Mouse (Mus musculus) Patski (cell line): ENCODE data around the gene Creb3l2. TPM values are rescaled to one million over a fixed set of nuclear protein-coding genes. Genes with fewer than 3 reads are reported as not detected.

Experiments used
- ATAC-seq: fragments of 100-300 bp; one replicate; pipeline ENCODE4 v1.8.0; 2021
- CTCF ChIA-PET: fragments of 350-600 bp; sonication (Branson Sonifier 250); formaldehyde crosslinking; loops from one replicate; lab custom pipeline; 2022; ENCODE audit warnings: inconsistent platforms; lab: Charles Lee
- POLR2A ChIA-PET: fragments of 350-600 bp; sonication (Branson Sonifier 250); formaldehyde crosslinking; loops from one replicate; lab custom pipeline; 2022; ENCODE audit warnings: antibody characterized with exemption, inconsistent platforms; lab: Charles Lee
- DNase-seq: peaks from one replicate; pipeline ENCODE4 v3.0.0-alpha.2; 2011; ENCODE audit warnings: low read depth, low spot score
- H3K27me3 ChIP-seq: fragments of 371-371 bp; one replicate; pipeline ENCODE4 v1.5.1; 2021
- CTCF ChIP-seq: fragments of 100-300 bp; IDR thresholded peaks from one replicate; pipeline ENCODE4 v1.5.1; 2021
- in situ Hi-C: fragments of 300-500 bp; cut with MboI; formaldehyde crosslinking; loops from 3 replicates; pipeline ENCODE4 v1.11.1; 2018; ENCODE audit warnings: low pct_unique_long_range_greater_than_20kb, mixed read lengths
- polyA plus RNA-seq: library from polyadenylated mRNA; unstranded; gene quantifications from one replicate; pipeline ENCODE4 v1.2.3, GENCODE M21; 2021

The Creb3l2 gene
- polyA plus RNA-seq, 1 experiment from 2014 or later, result 39.0 TPM

DNA sequence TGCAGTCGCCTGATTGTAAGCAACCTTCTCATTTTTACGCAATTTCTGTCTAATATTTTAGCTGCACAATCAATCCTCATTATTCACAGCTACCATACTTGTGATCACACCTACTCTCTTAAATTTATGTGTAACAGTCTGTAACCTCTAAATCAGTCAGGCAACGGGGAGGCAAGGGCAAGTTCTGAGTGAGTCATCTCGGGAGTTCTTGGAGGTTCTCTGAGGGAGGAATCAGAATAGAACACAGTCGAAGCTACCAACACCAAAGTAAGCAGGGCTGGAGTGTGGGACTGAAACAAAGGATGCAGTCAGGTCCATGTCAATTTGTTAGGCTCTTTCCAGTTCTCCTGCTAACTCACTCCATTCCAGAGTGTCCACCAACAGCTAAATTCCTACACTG, 124.0 kb downstream of the Creb3l2 start:
- no peak for TF ChIP-seq CTCF
- in situ Hi-C loops, result no loop called here
- ATAC-seq (peak; percentile 35), DNase-seq (no peak)
- ChIA-PET POLR2A (no interaction called here), CTCF (interaction anchor here (0.9 to 2.5 kb wide), 5 partner anchors 9 to 221 kb away, joined by 3 to 15 read pairs (median 3); no protein-coding TSS in a partner anchor)
- peaks cover 27% of the 10 kb centered on the region for H3K27me3 ChIP-seq

DNA sequence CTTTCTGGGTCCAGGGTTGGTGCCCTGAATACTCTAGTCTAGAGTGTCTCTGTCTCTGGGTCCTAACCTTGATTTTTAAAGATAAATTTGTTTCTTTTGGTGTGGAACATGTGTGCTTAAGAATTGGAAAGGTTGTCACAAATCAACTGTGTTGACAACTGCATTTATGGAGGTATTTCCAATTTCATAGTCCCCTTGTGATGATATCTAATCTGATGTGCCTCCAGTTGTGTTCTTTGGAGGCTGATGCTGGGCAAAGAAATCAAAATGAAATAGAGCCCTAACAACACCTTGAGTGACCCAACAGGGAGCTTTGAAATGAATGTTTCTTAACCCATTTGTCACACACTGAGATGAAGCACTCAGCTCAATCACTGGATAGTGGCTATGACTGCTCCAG, 126.5 kb downstream of the Creb3l2 start:
- CTCF ChIA-PET, result interaction anchor here (0.8 to 2.0 kb wide), 4 partner anchors 9 to 141 kb away, joined by 3 to 8 read pairs (median 4); no protein-coding TSS in a partner anchor
- in situ Hi-C loops, result no loop called here
- H3K27me3 ChIP-seq, result peaks cover 43% of the 10 kb centered on the region
- DNase-seq (no peak), ATAC-seq (no peak)
- TF ChIP-seq CTCF, result no peak
- POLR2A ChIA-PET, result no interaction called here

DNA sequence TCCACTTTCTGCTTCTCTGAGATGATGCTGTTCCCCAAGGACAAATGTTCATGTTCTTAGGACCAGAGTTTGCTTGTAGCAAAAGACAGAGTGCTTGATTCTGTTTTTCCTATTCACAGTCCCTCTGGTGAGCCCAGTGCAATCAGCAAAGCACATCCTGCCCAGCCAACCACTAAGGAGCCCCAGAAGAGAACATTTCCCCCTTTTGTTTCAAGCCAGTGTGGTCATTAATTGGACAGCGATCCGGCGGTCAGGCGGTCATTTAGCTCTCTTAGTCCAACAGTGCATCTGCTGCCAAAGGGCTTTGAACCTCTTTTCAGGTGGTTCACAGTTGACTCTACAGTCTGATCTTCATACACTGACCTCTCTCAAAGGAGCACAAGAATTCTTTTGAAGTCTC, 131.3 kb downstream of the Creb3l2 start:
- TF ChIP-seq CTCF, result no peak
- peaks cover 44% of the 10 kb centered on the region for H3K27me3 ChIP-seq
- ChIA-PET CTCF (no interaction called here), POLR2A (no interaction called here)
- in situ Hi-C loops, result no loop called here
- no peak for ATAC-seq
- DNase-seq, result no peak

DNA sequence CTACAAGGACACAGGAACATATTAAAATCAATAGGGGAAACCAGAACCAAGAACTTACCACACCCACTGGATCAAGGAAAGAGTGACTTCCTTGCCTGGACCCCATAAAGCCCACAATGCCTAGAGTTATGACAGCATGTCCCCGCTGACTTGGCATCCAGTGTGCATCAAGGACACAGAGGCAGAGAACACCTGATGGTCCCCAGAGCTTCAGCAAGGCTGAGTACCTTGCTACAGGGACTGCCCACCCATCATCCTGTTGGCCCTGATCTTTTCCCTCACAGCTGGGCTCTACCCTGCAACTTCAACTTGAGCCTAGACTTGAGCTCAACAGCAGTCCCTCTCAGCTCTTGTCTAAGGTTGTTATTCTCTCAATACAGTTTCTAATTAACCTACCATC, 135.3 kb downstream of the Creb3l2 start:
- no peak for ATAC-seq
- in situ Hi-C loops, result no loop called here

DNA sequence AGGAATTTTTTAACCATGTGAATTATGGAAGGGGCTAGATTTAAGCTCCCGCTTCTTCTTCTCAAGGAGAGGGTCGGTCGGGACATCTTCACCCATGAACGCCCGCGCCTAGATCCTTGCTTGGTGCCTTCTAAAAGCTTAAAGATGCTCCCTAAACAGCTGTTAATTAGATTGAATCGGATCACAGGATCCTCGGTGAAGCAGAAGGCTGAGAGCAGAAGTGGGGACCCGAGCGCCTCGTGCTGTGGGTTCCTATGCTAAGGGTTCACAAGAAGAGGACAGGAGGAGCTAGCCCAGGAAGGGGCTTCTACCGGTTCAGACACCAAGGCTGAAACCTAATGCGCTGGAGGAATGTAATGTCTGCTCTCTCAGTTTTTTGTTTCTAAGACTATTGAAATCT, 141.5 kb downstream of the Creb3l2 start:
- TF ChIP-seq CTCF, result no peak
- H3K27me3 ChIP-seq, result peaks cover 56% of the 10 kb centered on the region
- CTCF ChIA-PET, result no interaction called here
- no peak for ATAC-seq
- DNase-seq, result no peak
- in situ Hi-C loops, result no loop called here
- POLR2A ChIA-PET, result no interaction called here

More for the DNA sequence above, 135.3 kb downstream of the Creb3l2 start:
- POLR2A ChIA-PET, result interaction anchor here (0.7 kb wide), 1 partner anchor 66 kb away, joined by 3 read pairs; no protein-coding TSS in a partner anchor
- peaks cover 57% of the 10 kb centered on the region for H3K27me3 ChIP-seq
- CTCF ChIA-PET, result interaction anchor here (1.2 to 3.8 kb wide), 2 partner anchors 8 to 10 kb away, joined by 4 to 15 read pairs; no protein-coding TSS in a partner anchor
- no peak for DNase-seq
- TF ChIP-seq CTCF, result no peak

DNA sequence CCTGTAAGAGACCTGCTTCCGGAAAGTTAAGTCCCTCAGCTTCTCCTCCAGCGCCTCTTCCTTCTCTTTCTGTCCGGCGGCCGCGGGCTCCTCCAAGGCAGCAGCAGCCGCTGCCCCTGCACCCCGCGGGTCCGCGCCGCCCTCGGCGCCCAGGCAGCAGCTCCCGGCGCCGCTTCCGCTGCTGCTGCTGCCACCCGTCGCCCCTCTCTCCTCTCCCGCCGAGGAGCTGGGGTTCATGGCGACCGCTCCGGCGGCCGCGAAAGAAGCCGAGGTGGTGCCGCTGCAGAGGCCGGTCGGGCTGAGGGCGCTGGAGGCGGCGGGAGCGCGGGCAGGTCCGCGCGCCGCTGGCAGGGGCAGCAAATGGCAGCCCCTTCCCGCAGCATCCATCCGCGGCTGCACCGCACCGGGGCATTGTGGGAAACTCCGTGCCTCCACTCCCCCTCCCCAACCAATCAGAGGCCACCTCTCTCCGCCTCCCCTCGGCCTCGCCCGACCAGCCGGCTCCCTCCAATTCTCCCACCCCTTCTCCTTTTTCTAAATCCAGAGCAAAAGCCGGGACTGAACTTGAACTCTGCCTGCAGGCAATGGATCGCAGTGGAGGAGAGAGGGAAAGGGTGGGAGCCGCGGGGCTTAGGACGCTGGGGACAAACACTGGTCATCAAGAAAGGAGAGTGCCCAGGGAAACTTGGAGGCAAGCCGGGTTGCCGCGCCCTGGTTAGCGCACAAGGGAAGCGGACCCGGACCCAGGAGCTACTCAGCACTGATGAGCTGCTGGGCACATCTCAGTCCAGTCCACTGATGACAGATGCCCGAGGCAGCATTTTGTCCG, 142.2 kb downstream of the Creb3l2 start, which contains the start of gene Dgki:
Gene Dgki (minus strand): TSS at position 623 of the 829 bp plus-strand sequence.
- DNase-seq (no peak), ATAC-seq (peak; percentile 8)
- H3K27me3 ChIP-seq, result peaks cover 55% of the 10 kb centered on the region
- in situ Hi-C loops, result no loop called here
- ChIA-PET POLR2A (interaction anchor here (0.6 kb wide), 1 partner anchor 893 kb away, joined by 5 read pairs; no protein-coding TSS in a partner anchor), CTCF (no interaction called here)
- TF ChIP-seq CTCF, result no peak

DNA sequence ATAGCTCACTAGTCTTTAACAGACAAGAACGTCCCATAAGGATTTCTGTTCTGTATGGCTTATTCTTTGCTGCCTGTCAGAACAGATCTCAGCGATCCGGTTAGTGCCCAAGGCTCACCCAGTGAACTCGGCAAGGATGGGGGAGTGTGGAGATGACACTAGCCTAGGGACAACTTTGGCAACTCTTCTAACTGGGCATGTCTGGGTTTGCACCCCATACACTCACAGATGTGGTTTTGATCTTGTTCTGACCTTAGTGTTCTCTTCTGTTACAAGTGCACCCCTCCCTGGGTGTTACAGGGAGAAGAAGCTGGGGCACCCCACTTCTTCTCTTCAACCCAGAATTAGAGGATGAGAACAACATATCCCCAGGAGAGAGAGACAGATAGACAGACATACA, 143.0 kb downstream of the Creb3l2 start:
- no peak for TF ChIP-seq CTCF
- in situ Hi-C loops, result no loop called here
- peaks cover 50% of the 10 kb centered on the region for H3K27me3 ChIP-seq
- DNase-seq (no peak), ATAC-seq (no peak)
- ChIA-PET CTCF (no interaction called here), POLR2A (no interaction called here)

DNA sequence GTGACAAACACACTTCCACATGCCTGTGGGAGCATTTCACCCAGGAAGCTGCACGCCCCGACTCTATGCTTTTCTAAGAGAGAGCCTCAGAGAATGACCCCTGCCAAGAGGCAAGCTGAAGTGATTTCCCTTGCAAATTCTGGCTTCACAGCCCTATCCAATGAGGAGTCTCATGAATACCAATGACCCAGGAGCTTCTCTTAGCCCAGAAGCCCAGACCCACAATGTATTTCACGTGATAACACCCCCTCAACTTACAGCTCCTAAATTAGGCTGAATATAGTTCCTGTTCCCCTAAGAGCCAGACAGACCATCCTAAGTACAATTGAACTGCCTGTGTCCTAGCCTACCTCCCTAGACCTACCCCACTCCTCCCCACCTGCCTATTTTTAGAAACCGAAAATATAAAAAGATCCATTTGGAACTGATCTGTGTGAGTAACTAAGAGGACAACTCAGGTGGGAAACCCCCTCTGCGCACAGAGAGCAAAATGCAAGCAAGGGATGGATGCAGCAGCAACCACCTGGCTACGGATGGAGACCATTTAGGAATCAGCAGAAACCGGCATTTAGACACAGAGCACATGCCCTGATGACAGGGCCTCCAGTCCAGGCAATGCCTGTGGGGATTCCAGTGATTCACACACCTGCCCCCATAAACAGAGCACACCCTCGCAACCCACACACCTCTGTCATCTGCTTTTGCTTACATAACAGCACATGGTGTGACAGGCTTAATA, 144.0 kb downstream of the Creb3l2 start:
- no peak for TF ChIP-seq CTCF
- DNase-seq, result no peak
- CTCF ChIA-PET, result no interaction called here
- in situ Hi-C loops, result no loop called here
- no peak for ATAC-seq
- POLR2A ChIA-PET, result interaction anchor here (0.6 kb wide), 1 partner anchor 16 kb away, joined by 3 read pairs; no protein-coding TSS in a partner anchor
- peaks cover 49% of the 10 kb centered on the region for H3K27me3 ChIP-seq

DNA sequence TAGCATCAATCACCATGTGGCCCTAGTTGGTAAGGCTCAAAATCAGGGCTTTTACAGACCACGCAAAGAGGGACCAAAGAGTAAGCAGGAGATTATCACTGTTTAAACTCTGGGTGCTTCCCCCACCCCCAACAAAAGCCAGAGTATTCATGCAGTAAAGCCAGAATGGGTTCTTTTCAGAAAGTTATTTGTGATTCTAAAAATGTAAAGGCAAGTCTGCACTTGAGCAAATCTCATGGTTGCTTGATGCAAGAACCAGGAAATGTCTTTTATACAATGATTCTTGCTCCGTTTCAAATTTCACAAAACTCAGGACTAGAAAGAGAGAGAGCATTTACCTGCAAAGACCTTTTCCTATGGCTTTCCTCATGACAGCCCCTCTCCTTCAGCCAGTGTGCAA, 149.9 kb downstream of the Creb3l2 start:
- H3K27me3 ChIP-seq, result peaks cover 28% of the 10 kb centered on the region
- no peak for ATAC-seq
- ChIA-PET POLR2A (no interaction called here), CTCF (no interaction called here)
- no peak for DNase-seq
- in situ Hi-C loops, result no loop called here
- TF ChIP-seq CTCF, result no peak

DNA sequence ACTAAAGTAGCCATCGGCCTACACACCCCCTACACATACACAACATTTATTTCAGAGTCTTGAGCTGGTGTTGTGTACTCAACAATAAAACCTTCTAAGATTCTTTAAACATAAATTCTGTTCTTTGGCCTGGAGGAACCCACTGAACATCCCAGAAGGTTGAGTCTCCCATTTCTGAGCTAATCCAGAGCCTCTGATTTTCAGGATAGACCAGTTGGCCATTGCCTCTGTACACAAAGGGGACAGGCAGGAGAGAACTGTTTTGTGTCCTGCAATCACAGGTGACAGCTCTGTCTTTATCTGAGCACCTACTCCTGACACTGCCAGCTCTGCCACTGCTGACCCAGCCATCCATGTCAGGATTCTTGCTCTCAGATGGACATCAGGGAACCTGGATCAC, 150.8 kb downstream of the Creb3l2 start:
- ChIA-PET CTCF (no interaction called here), POLR2A (no interaction called here)
- no peak for ATAC-seq
- in situ Hi-C loops, result no loop called here
- H3K27me3 ChIP-seq, result peaks cover 22% of the 10 kb centered on the region
- no peak for DNase-seq
- no peak for TF ChIP-seq CTCF
